Mouse (Mus musculus): ENCODE results near the gene Tmem192. TPM values are rescaled to one million over a fixed set of nuclear protein-coding genes. Genes with fewer than 3 reads are reported as not detected.

The Tmem192 gene
- polyA plus RNA-seq (2012; ENCODE audit: insufficient read depth, insufficient read length, missing spikeins), result 54.1 and 59.9 TPM in 2 replicates

- H3K4me3 ChIP-seq (ENCODE audit: insufficient read depth, low read length), result peak within 1 kb of the TSS; percentile 76
- H3K4me1 ChIP-seq (ENCODE audit: control insufficient read depth, insufficient read depth, low read length), result peaks cover 31% of the 10 kb centered on the region
- TF ChIP-seq CTCF (IDR thresholded peaks at IDR 0.05; ENCODE audit: low read depth, low read length) (no peak), POLR2A (IDR thresholded peaks at IDR 0.05; ENCODE audit: borderline replicate concordance, low read depth, low read length) (0 out of 2 replicates have a peak, but pooled peaks have one; percentile 11)
- peak within 1 kb of the TSS; percentile 95 for H3K27ac ChIP-seq (ENCODE audit: insufficient read depth, low read depth, low read length)
Observed at GRCm38 (mm10) chr8:64946820-64947697, at the start of gene Tmem192. Tmem192 (plus strand) TSS chr8:64947185.

GRCm38 (mm10) chr8:64898710-64899109 is 48.3 kb upstream of the Tmem192 start:
- no peak overlapping the region for H3K27ac ChIP-seq (ENCODE audit: insufficient read depth, low read depth, low read length)
- no peak for TF ChIP-seq CTCF (IDR thresholded peaks at IDR 0.05; ENCODE audit: low read depth, low read length)
- H3K4me3 ChIP-seq (ENCODE audit: insufficient read depth, low read length), result no peak overlapping the region
- peaks cover 2% of the 10 kb centered on the region; the same call in 1 of the 2 replicates for H3K4me1 ChIP-seq (ENCODE audit: control insufficient read depth, insufficient read depth, low read length)

- peaks cover 2% of the 10 kb centered on the region; the same call in 1 of the 2 replicates for H3K4me1 ChIP-seq (ENCODE audit: control insufficient read depth, insufficient read depth, low read length)
- H3K4me3 ChIP-seq (ENCODE audit: insufficient read depth, low read length), result no peak overlapping the region
- no peak for TF ChIP-seq CTCF (IDR thresholded peaks at IDR 0.05; ENCODE audit: low read depth, low read length)
- no peak for TF ChIP-seq POLR2A (IDR thresholded peaks at IDR 0.05; ENCODE audit: borderline replicate concordance, low read depth, low read length)
- no peak overlapping the region for H3K27ac ChIP-seq (ENCODE audit: insufficient read depth, low read depth, low read length)
Observed at GRCm38 (mm10) chr8:64900645-64901044, 46.3 kb upstream of the Tmem192 start.

GRCm38 (mm10) chr8:64901527-64902156 is 45.3 kb upstream of the Tmem192 start:
- no peak for TF ChIP-seq POLR2A (IDR thresholded peaks at IDR 0.05; ENCODE audit: borderline replicate concordance, low read depth, low read length)
- no peak for TF ChIP-seq CTCF (IDR thresholded peaks at IDR 0.05; ENCODE audit: low read depth, low read length)
- peaks cover 2% of the 10 kb centered on the region; the same call in 1 of the 2 replicates for H3K4me1 ChIP-seq (ENCODE audit: control insufficient read depth, insufficient read depth, low read length)
- no peak overlapping the region for H3K4me3 ChIP-seq (ENCODE audit: insufficient read depth, low read length)
- H3K27ac ChIP-seq (ENCODE audit: insufficient read depth, low read depth, low read length), result no peak overlapping the region

- TF ChIP-seq POLR2A (IDR thresholded peaks at IDR 0.05; ENCODE audit: borderline replicate concordance, low read depth, low read length), result no peak
- TF ChIP-seq CTCF (IDR thresholded peaks at IDR 0.05; ENCODE audit: low read depth, low read length), result no peak
- no peak overlapping the region for H3K27ac ChIP-seq (ENCODE audit: insufficient read depth, low read depth, low read length)
- H3K4me3 ChIP-seq (ENCODE audit: insufficient read depth, low read length), result no peak overlapping the region
- H3K4me1 ChIP-seq (ENCODE audit: control insufficient read depth, insufficient read depth, low read length), result peaks cover under 1% of the 10 kb centered on the region; the same call in 1 of the 2 replicates
Observed at GRCm38 (mm10) chr8:64902191-64902590, 44.8 kb upstream of the Tmem192 start.

- Histone ChIP-seq H3K4me3 (ENCODE audit: insufficient read depth, low read length) (no peak overlapping the region), H3K27ac (ENCODE audit: insufficient read depth, low read depth, low read length) (no peak overlapping the region), H3K4me1 (ENCODE audit: control insufficient read depth, insufficient read depth, low read length) (no peaks in the 10 kb centered on the region)
- TF ChIP-seq POLR2A (IDR thresholded peaks at IDR 0.05; ENCODE audit: borderline replicate concordance, low read depth, low read length) (no peak), CTCF (IDR thresholded peaks at IDR 0.05; ENCODE audit: low read depth, low read length) (no peak)
Observed at GRCm38 (mm10) chr8:64903778-64904177, 43.2 kb upstream of the Tmem192 start.

- H3K27ac ChIP-seq (ENCODE audit: insufficient read depth, low read depth, low read length), result no peak overlapping the region
- no peaks in the 10 kb centered on the region for H3K4me1 ChIP-seq (ENCODE audit: control insufficient read depth, insufficient read depth, low read length)
- no peak overlapping the region for H3K4me3 ChIP-seq (ENCODE audit: insufficient read depth, low read length)
- TF ChIP-seq CTCF (IDR thresholded peaks at IDR 0.05; ENCODE audit: low read depth, low read length) (no peak), POLR2A (IDR thresholded peaks at IDR 0.05; ENCODE audit: borderline replicate concordance, low read depth, low read length) (no peak)
Observed at GRCm38 (mm10) chr8:64910026-64910425, 37.0 kb upstream of the Tmem192 start.

- TF ChIP-seq POLR2A (IDR thresholded peaks at IDR 0.05; ENCODE audit: borderline replicate concordance, low read depth, low read length) (no peak), CTCF (IDR thresholded peaks at IDR 0.05; ENCODE audit: low read depth, low read length) (no peak)
- Histone ChIP-seq H3K4me1 (ENCODE audit: control insufficient read depth, insufficient read depth, low read length) (no peaks in the 10 kb centered on the region), H3K27ac (ENCODE audit: insufficient read depth, low read depth, low read length) (no peak overlapping the region), H3K4me3 (ENCODE audit: insufficient read depth, low read length) (no peak overlapping the region)
Observed at GRCm38 (mm10) chr8:64916793-64917192, 30.2 kb upstream of the Tmem192 start.

GRCm38 (mm10) chr8:64923329-64923728 is 23.7 kb upstream of the Tmem192 start:
- no peak overlapping the region for H3K27ac ChIP-seq (ENCODE audit: insufficient read depth, low read depth, low read length)
- no peak for TF ChIP-seq POLR2A (IDR thresholded peaks at IDR 0.05; ENCODE audit: borderline replicate concordance, low read depth, low read length)
- TF ChIP-seq CTCF (IDR thresholded peaks at IDR 0.05; ENCODE audit: low read depth, low read length), result no peak
- H3K4me3 ChIP-seq (ENCODE audit: insufficient read depth, low read length), result no peak overlapping the region
- H3K4me1 ChIP-seq (ENCODE audit: control insufficient read depth, insufficient read depth, low read length), result no peaks in the 10 kb centered on the region

GRCm38 (mm10) chr8:64925762-64926161 is 21.2 kb upstream of the Tmem192 start:
- Histone ChIP-seq H3K27ac (ENCODE audit: insufficient read depth, low read depth, low read length) (no peak overlapping the region), H3K4me1 (ENCODE audit: control insufficient read depth, insufficient read depth, low read length) (no peaks in the 10 kb centered on the region), H3K4me3 (ENCODE audit: insufficient read depth, low read length) (no peak overlapping the region)
- TF ChIP-seq POLR2A (IDR thresholded peaks at IDR 0.05; ENCODE audit: borderline replicate concordance, low read depth, low read length), result no peak
- no peak for TF ChIP-seq CTCF (IDR thresholded peaks at IDR 0.05; ENCODE audit: low read depth, low read length)

All from bone marrow macrophage, adult 2 months (primary cell).